Mouse (Mus musculus) thymus, postnatal 4 days (tissue): ENCODE measurements around the gene Mup13.
"Not testable (repeated sequence)": the region's sequence is repeated elsewhere in the genome, so short reads cannot be mapped to it uniquely, and the experiment has no call there.

Experiments used
- DNase-seq: peaks from one replicate; pipeline ENCODE4 v3.0.0; 2021

Gene Mup13

GRCm38 (mm10) chr4:61228186-61228585, at the start of gene Mup13:
Mup13 (minus strand) TSS chr4:61228286.
- not testable (repeated sequence) for DNase-seq
